Mouse (Mus musculus): ENCODE measurements around the gene Zfx.
A peak's percentile ranks its signal among the peaks of the same experiment; 100 is the strongest.

Zfx gene

DNA sequence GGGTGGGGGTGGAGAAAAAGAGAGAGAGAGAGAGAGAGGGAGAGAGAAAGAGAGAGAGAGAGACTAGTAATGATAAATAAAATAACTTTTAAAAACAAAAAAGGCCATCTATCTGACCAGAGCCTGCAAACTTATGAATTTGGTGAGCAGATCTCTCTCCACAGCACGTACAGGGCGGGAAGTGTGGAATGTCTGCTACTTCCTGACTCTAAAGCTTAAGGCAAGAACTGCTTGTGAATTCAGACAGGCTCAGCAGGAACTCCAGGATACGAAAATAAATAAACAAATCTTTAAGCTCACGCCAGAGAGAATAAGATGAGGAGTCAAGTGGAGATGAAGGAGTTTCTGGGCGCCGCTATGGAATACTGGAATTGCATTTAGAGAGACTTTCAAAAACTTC, 64.8 kb downstream of the Zfx start:
- DNase-seq, result no peak

DNA sequence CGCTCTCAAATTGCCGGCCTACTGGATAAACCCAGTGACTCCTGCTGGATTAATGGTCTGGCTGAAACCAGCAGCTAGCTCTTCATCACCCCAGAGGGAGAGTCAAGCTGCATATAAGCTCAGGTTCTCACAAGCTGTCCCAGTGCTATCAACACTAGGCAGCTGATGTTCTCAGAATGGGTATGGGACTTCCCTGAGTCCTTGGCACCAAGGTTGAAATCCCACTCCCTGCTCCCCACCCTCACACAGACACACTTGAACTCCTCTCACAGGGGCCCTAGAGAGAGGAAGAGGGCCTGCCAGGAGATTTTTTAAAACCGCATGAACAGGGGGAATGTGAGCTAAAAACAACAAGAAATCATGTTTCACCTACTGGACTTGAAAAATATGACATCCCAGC, 74.5 kb downstream of the Zfx start:
- DNase-seq, result no peak

DNA sequence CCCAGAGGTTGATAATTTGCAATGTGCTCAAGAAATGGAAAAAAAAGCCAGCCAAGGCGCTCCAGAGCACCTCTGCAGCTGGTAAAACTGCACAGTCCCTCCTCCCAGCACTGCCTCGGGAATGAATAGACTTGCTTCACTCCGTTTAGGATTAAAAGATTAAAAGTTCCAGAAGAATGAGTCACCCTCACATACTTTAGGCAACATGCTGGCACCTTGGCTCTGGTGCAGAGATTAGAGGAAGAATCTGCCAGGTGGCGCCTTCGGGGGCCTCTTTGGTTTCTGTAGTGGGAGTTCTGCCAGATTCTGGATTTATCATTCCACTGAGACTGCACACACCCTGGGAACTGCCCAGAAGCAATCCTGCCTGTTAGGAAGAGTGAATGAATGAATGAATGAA, 75.5 kb downstream of the Zfx start:
- peak; percentile 14 for DNase-seq

DNA sequence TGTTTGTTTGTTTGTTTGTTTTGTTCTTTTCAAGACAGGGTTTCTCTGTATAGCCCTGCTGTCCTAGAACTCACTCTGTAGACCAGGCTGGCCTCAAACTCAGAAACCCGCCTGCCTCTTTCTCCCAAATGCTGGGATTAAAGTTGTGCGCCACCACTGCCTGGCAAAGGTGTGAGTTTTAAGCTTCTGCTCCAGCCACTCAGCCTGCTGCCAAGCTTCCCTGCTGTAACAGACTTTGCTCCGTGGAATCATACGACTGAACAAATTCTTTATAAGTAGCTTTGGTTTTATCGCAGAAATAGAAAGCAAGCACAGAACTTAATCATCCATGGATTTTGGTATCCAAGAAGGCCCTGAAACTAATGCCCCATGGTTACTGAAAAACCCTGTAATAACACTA, 76.1 kb downstream of the Zfx start:
- no peak for DNase-seq

DNA sequence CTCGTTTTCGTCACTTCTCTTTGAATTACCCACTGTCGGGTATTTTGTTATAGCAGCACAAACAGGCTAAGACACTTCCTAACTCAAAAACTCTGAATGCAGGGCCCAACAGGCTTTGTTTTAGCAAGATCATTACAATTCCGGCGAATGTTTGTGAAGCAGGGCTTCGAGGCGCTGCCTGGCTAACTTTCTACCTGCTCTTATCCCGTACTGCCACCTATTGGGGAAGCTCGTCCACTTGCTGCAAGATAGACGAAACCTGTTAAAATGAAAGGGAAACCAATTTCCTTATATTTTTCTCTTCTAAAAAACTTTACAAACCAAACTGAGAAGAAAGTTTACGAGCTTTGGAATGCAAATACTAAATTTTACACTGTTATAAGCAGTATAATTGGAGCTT, 90.6 kb downstream of the Zfx start:
- no peak for DNase-seq

DNA sequence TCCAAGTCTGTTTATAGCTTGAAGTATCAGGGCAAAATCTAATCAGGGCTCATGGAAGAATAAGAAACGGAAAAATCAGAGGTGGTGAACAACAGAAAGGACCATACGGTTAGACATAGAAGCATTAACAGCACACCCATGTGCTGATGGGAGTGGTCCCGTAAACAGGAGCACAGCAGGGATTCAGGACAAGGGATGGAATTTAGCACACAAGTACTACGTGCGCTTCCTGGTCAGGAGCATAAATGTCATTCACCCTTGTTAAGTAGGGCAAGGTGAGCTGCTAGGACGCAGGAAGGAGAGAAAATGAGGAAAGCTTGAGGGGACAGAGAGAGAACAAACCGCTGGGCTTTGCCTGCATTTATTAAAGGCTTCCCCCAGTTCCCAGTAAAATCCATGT, 93.4 kb downstream of the Zfx start:
- no peak for DNase-seq

All from right cerebral cortex, postnatal 25 days (tissue).